Mouse (Mus musculus) forebrain, embryonic 12.5 days (tissue): Measurements from ENCODE around the gene Adk. TPM values are rescaled to one million over a fixed set of nuclear protein-coding genes. Genes with fewer than 3 reads are reported as not detected.

Experiments
- ATAC-seq: fragments of 200-750 bp; cut with Nextera tagmentation; 2 replicates; pipeline ENCODE4 v1.8.0; 2017; ENCODE audit warnings: moderate TSS enrichment; ENCODE audit not compliant: low FRiP score
- H3K27ac ChIP-seq: fragments of 300-500 bp; sonication (generic); 2 replicates; pipeline ENCODE4 v1.5.1; 2016; ENCODE audit warnings: mild to moderate bottlenecking
- H3K27me3 ChIP-seq: fragments of 300-500 bp; sonication (generic); 2 replicates; pipeline ENCODE4 v1.6.1; 2016; ENCODE audit warnings: mild to moderate bottlenecking
- H3K36me3 ChIP-seq: fragments of 300-500 bp; sonication (generic); replicated peaks from 2 replicates; pipeline ENCODE4 v1.6.1; 2016; ENCODE audit warnings: mild to moderate bottlenecking
- H3K4me1 ChIP-seq: fragments of 300-500 bp; sonication (generic); 2 replicates; pipeline ENCODE4 v1.6.1; 2016
- H3K4me2 ChIP-seq: fragments of 300-500 bp; sonication (generic); 2 replicates; pipeline ENCODE4 v1.6.1; 2016; ENCODE audit warnings: mild to moderate bottlenecking, moderate library complexity
- H3K4me3 ChIP-seq: fragments of 300-500 bp; sonication (generic); replicated peaks from 2 replicates; pipeline ENCODE4 v1.5.1; 2016; ENCODE audit warnings: mild to moderate bottlenecking
- H3K9ac ChIP-seq: fragments of 300-500 bp; sonication (generic); 2 replicates; pipeline ENCODE4 v1.6.1; 2016; ENCODE audit warnings: mild to moderate bottlenecking
- H3K9me3 ChIP-seq: fragments of 300-500 bp; sonication (generic); 2 replicates; pipeline ENCODE4 v1.6.1; 2016
- WGBS: fragments of 180-500 bp; shearing (Covaris S2); methylation state at CpG from one replicate; pipeline ENCODE4 v1.1.7; 2016; 5-methylcytosine and 5-hydroxymethylcytosine counted together
- polyA plus RNA-seq: library from polyadenylated mRNA; unstranded; fragments of >200 nt; fragmentation: Nextera tagmentation; extraction: Ambion mirVana; gene quantifications from 2 replicates; pipeline ENCODE4 v1.2.1, GENCODE M21; 2016

Gene Adk
- polyA plus RNA-seq, 1 experiment from 2014 or later, result 117 TPM

DNA sequence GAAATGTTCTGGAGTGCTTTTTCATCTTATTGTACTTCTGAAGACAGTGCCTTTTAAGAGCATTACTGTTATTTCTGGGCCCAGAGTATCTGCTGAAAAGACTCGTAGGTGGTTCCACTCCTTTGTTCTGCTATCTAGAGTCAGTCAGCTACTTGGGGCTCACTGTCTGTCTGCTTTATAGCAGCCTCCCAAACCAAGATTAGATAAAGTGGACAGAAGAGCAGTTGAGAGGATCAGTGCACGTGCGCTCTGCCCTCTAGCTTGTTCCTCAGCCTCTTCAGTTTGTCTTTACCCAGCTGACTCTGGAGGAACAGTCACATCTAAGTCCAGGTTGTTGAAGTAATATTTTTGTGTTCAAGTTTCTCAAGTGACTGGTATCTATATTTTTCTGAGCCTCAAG is 21.6 kb downstream of the Adk start:
- H3K9me3 ChIP-seq, result no peaks in the 10 kb centered on the region
- H3K4me1 ChIP-seq, result peaks cover 6% of the 10 kb centered on the region
- no peaks in the 10 kb centered on the region for H3K36me3 ChIP-seq
- H3K27me3 ChIP-seq, result no peaks in the 10 kb centered on the region
- 74% methylated on average over 3 of the region's 3 CpGs for WGBS
- no peak for ATAC-seq
- no peak overlapping the region for H3K9ac ChIP-seq
- no peak overlapping the region for H3K4me3 ChIP-seq
- no peak overlapping the region for H3K4me2 ChIP-seq
- H3K27ac ChIP-seq, result no peak overlapping the region

DNA sequence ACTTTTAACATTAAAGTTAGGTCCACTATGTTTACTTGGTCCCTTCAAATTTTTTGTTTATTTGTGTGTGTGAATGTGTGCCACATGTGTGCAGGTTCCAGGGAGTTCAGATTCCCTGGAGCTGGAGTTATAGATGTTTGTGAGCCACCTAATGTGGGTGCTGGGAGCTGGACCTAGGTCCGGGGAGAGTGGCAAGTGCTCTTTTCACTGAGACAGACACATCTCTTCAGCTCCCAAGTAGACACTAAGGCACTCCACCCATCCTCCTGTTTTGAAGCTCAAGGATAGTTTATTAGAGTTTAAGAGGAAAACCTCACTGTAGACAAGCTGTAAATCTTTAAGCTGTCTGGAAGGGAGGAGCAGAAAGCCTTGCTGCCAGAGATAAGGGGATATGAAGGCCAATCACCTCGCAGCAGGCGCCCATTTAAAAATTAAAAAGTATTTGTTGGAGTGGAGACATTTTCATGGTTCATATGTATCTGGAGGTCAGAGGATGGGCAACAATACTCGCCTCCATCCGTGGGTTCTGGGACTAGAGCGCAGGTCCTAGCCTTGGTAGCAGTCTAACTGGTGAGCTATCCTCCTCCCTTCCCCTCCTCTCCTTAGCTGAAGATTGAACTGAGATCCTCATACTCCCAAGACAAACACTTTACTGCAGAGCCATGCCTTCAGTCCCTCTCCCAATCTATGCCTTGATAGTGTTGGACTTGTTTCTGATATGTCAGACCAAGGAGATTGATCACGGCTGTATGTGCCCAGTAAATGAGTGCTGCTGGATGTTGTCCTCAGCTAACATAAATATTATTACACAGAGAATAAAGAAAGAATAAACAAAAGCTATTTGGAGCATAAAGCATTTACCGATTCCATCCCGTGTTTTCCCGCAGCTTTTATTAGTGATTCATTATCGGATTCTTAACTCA is 22.3 kb downstream of the Adk start:
- Histone ChIP-seq H3K4me3 (no peak overlapping the region), H3K9me3 (no peaks in the 10 kb centered on the region), H3K4me1 (peaks cover 6% of the 10 kb centered on the region), H3K27ac (no peak overlapping the region), H3K4me2 (peak overlapping the region; percentile 87), H3K9ac (no peak overlapping the region), H3K27me3 (no peaks in the 10 kb centered on the region), H3K36me3 (no peaks in the 10 kb centered on the region)
- ATAC-seq, result no peak
- 74% methylated on average over 11 of the region's 11 CpGs for WGBS

DNA sequence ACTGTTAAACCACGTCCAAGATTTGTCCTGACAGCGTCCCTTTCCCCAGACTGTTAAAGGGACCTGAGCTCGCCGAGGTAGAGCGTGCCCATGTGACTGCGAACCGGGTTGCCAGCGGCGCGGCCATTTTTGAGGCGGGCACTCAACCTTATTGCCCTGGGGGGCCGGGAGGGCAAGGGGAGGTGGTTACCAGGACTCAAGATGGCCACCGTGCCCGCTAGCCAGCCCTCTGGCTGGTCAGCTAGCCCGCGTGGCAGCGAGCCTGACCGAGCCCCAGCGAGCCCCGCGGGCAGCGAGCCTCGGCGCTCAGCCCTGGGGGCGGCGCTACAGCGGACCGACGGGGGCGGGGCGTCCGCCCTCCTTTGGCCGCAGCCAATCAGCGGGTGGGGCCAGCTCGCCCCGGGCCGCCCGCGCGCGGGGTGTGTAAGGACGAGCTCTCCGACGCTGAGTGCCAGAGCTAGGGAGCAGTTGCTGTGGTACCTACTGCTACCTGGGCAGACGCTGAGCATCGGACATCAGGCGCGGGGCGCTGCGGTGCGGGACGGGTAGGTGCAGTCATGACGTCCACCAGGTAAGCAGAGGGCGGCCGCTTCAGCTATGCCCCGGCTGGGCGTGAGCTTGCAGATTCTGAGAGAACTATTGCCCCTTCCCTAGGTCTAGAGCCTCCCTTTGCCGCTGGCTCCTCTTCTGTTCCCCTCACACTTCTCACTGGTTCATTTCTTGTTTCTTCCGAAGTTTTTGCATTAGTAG is 23.6 kb downstream of the Adk start:
- no peaks in the 10 kb centered on the region for H3K27me3 ChIP-seq
- no peaks in the 10 kb centered on the region for H3K9me3 ChIP-seq
- H3K27ac ChIP-seq, result peak overlapping the region; percentile 61
- peak overlapping the region; percentile 65 for H3K4me3 ChIP-seq
- under 1% methylated on average over 59 of the region's 59 CpGs for WGBS
- H3K36me3 ChIP-seq, result no peaks in the 10 kb centered on the region
- ATAC-seq, result peak; percentile 99
- peaks cover 6% of the 10 kb centered on the region for H3K4me1 ChIP-seq
- H3K9ac ChIP-seq, result peak overlapping the region; percentile 63
- peak overlapping the region; percentile 87 for H3K4me2 ChIP-seq

DNA sequence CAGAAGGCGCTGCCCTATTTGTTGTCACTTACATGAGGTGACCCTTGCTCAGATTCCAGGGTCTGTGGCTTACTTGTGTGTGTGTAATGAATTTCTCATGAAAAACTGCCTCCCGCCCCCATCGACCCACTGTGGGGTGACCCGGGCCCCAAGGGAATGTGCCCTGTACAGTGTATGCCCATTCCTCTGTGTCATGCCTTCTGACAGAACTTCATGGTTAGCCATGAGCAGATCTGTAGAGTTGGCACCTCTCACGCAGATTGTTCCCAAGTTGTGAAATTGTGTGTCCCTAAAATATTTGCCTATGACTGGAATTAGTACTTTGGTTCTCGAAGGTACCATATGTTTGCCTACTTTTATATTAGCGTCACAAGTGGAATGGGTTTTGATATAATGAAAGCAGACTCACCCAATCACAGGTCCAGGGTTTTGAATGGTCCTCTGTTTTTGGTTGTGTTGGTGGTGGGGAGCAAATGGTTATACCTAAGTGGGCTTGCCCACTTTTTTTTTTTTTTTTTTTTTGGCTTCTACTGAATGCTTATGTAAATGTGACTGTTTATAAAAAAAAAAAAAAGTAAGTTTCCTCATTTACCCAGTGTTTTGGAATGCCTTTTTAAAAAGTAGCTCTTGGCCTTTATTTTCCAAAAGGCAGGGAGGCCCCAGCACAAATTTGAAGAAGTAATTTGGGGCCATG is 24.3 kb downstream of the Adk start:
- Histone ChIP-seq H3K9me3 (no peaks in the 10 kb centered on the region), H3K9ac (peak overlapping the region; percentile 63), H3K36me3 (no peaks in the 10 kb centered on the region), H3K4me3 (peak overlapping the region; percentile 65), H3K4me2 (peak overlapping the region; percentile 87), H3K27ac (no peak overlapping the region), H3K4me1 (peaks cover 6% of the 10 kb centered on the region), H3K27me3 (no peaks in the 10 kb centered on the region)
- 47% methylated on average over 7 of the region's 7 CpGs for WGBS
- ATAC-seq, result peak; percentile 45

DNA sequence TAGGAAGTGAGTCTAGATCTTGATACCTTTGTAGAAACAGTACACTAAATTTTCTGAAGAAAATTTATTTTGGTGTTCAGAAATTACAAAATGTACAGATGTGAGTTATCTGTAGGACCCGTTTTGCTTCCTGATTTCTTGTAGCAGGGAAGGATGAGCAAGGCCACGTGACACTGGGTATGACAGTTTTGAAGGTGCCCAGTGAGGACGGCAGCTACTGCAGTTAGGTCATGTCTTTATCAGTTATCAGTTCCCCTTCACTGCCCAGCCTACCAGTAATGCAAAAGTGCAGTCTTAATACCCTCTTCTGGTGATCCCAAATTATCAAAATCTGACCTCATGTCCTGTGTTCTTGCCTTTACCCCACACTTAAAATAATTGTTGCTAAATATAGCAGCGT is 25.6 kb downstream of the Adk start:
- 83% methylated on average over 4 of the region's 4 CpGs for WGBS
- peaks cover 6% of the 10 kb centered on the region for H3K4me1 ChIP-seq

DNA sequence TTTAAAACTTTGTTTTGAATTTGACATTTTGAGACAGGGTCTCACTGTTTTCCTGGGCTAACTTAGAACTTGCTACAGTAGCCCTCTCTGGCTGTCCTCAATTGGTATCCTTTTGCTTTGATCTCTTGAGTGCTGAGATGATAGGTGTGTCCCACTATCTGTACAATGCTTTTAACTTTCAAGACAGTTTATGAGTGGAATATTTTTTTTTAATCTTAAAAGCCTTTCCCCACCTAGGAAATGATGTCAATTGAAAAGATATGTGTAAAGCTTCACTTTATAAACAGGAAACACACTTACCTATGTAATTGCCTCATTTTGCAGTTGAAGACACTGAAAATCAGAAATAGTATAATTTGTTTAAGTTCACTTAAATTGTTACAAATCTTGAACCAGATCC is 26.1 kb downstream of the Adk start:
- no peak overlapping the region for H3K4me2 ChIP-seq
- no peaks in the 10 kb centered on the region for H3K36me3 ChIP-seq
- H3K27me3 ChIP-seq, result no peaks in the 10 kb centered on the region
- no peak overlapping the region for H3K27ac ChIP-seq
- no peak overlapping the region for H3K4me3 ChIP-seq
- H3K9me3 ChIP-seq, result no peaks in the 10 kb centered on the region
- no peak overlapping the region for H3K9ac ChIP-seq
- peaks cover 6% of the 10 kb centered on the region for H3K4me1 ChIP-seq
- ATAC-seq, result no peak

More for the DNA sequence above, 25.6 kb downstream of the Adk start:
- Histone ChIP-seq H3K27me3 (no peaks in the 10 kb centered on the region), H3K4me3 (no peak overlapping the region), H3K36me3 (no peaks in the 10 kb centered on the region), H3K9ac (no peak overlapping the region), H3K27ac (no peak overlapping the region), H3K4me2 (no peak overlapping the region), H3K9me3 (no peaks in the 10 kb centered on the region)
- no peak for ATAC-seq

DNA sequence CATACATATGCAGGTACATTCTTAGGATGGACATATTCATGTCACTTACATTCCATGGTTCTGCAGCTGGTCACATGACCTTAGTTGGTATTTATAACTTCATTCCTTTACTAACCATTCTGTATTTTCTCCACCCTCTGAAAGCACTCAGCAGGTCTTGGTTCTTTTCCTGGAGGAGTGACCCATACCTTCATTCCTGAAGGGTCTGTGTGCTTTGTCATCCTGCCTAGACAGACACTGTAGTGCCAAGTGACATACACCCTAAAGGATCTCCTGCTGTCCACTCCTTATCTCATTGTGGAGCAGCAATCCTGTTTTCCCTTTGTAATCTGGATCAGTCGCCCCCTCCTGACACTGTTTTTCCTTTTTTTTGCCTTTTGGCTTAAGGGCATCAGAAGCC is 30.4 kb downstream of the Adk start:
- ATAC-seq, result no peak
- no peak overlapping the region for H3K27ac ChIP-seq
- no peaks in the 10 kb centered on the region for H3K36me3 ChIP-seq
- H3K9me3 ChIP-seq, result no peaks in the 10 kb centered on the region
- WGBS, result 56% methylated on average over 1 of the region's 1 CpGs
- no peak overlapping the region for H3K9ac ChIP-seq
- no peaks in the 10 kb centered on the region for H3K27me3 ChIP-seq
- H3K4me1 ChIP-seq, result no peaks in the 10 kb centered on the region; the same call in none of the 2 replicates
- H3K4me2 ChIP-seq, result no peak overlapping the region
- no peak overlapping the region for H3K4me3 ChIP-seq

DNA sequence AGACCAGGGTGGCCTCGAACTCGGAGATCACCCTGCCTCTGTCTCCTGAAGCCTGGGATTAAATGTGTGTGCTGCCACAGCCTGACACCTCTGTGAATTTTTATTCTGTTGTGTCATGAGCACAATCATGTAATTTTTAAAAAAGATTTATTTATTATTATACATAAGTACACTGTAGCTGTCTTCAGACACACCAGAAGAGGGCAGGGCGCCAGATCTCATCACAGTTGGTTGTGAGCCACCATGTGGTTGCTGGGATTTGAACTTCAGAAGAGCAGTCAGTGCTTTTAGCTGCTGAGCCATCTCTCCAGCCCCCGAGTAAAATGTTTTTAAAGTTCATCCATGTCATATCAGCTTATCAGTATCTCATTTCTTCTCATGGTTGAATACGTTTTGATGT is 33.3 kb downstream of the Adk start:
- no peaks in the 10 kb centered on the region for H3K9me3 ChIP-seq
- H3K27ac ChIP-seq, result no peak overlapping the region
- no peak for ATAC-seq
- H3K27me3 ChIP-seq, result no peaks in the 10 kb centered on the region
- no peak overlapping the region for H3K9ac ChIP-seq
- no peaks in the 10 kb centered on the region; the same call in none of the 2 replicates for H3K4me1 ChIP-seq
- no peaks in the 10 kb centered on the region for H3K36me3 ChIP-seq
- no peak overlapping the region for H3K4me2 ChIP-seq
- 88% methylated on average over 5 of the region's 5 CpGs for WGBS
- H3K4me3 ChIP-seq, result no peak overlapping the region

DNA sequence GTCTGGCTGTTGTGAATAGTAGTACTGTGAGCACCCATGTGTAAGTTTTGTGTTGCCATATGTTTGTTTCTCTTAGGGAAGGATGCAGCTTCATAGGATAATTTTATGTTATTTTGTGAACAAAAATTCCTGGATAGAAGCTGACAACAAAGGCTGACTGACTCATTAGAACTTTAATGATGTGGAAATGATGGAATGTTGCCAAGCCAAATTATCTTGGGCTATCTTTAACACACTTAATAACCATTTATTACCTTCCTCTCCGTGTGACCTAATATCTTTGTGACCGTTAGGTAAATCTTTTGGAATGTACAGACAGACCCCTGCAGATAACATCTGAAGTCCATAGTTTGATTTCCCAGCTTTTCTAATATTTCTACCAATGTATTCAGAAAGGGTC is 33.7 kb downstream of the Adk start:
- H3K9me3 ChIP-seq, result no peaks in the 10 kb centered on the region
- WGBS, result 53% methylated on average over 2 of the region's 2 CpGs

DNA sequence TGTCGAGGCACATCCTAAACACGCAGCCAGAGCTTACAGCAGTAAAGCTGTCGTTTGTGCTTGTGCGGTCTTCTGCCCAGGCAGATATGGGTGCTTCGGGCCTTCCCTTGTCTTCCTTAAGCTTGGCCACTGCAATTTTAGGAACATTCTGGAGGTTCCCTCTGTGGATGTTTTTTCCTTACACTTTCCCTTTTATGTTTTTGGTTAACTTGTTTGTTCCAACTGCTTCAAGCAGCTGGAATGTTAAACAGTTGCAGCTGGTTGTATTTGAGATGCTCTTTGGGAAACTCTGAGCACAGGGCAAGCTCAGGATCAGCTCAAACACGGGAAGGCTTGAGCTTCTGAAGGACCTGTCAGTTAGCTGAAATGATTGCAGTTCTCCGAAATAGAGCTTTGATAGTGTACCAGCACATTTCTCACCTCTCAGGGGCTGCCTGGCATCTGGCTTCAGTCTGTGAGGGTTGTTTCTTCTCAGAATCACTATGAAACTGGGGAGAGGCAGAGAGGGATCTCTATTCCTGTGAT is 34.5 kb downstream of the Adk start:
- H3K36me3 ChIP-seq, result no peaks in the 10 kb centered on the region
- H3K4me3 ChIP-seq, result no peak overlapping the region
- no peak for ATAC-seq
- H3K9me3 ChIP-seq, result no peaks in the 10 kb centered on the region
- H3K27ac ChIP-seq, result 0 out of 2 replicates have a peak overlapping the region, but pooled peaks have one; percentile 25
- no peak overlapping the region for H3K9ac ChIP-seq
- H3K4me2 ChIP-seq, result no peak overlapping the region
- H3K27me3 ChIP-seq, result no peaks in the 10 kb centered on the region
- H3K4me1 ChIP-seq, result no peaks in the 10 kb centered on the region; the same call in none of the 2 replicates
- 62% methylated on average over 7 of the region's 7 CpGs for WGBS

More for the DNA sequence above, 33.7 kb downstream of the Adk start:
- no peaks in the 10 kb centered on the region for H3K36me3 ChIP-seq
- no peak overlapping the region for H3K9ac ChIP-seq
- H3K4me1 ChIP-seq, result no peaks in the 10 kb centered on the region; the same call in none of the 2 replicates
- H3K27me3 ChIP-seq, result no peaks in the 10 kb centered on the region
- H3K4me3 ChIP-seq, result no peak overlapping the region
- no peak overlapping the region for H3K4me2 ChIP-seq
- ATAC-seq, result no peak
- H3K27ac ChIP-seq, result no peak overlapping the region

DNA sequence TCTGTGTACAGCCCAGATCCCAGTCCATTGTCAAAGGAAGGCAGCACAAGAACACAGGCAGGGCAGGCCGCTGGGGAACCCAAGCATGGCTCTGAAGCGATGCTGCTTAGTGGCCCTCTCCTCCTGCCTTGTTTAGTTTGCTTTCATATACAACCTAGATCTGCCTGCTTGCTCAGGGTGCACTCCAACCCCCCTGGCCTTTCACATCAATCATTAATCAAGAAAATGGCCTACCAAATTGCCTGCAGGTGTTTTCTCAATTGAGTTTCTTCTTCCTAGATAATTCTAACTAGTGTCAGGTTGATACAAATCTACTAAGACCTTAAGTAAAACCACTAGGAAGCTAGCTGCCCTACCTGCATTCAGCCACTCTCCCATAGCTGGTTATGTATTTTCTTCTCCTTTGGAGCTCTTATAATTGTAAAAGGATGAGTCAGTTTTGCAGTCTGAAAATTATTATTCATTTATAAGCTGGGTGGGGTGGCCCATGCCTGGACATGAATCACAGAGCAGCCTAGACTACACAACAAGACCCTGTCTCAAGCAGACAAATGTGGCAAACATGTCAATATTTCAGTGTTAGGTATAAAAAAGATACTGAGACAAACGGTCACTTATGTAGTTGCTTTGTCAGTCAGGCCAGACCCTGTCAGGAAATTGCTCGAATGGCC is 35.2 kb downstream of the Adk start:
- Histone ChIP-seq H3K4me3 (no peak overlapping the region), H3K9me3 (no peaks in the 10 kb centered on the region), H3K4me2 (no peak overlapping the region), H3K4me1 (no peaks in the 10 kb centered on the region; the same call in 1 of the 2 replicates), H3K27me3 (no peaks in the 10 kb centered on the region), H3K27ac (no peak overlapping the region), H3K9ac (no peak overlapping the region), H3K36me3 (no peaks in the 10 kb centered on the region)
- WGBS, result 73% methylated on average over 4 of the region's 4 CpGs
- ATAC-seq, result no peak
